Comparison of ENCODE assay signal across 10 mouse cellular contexts in the genomic region with DNA sequence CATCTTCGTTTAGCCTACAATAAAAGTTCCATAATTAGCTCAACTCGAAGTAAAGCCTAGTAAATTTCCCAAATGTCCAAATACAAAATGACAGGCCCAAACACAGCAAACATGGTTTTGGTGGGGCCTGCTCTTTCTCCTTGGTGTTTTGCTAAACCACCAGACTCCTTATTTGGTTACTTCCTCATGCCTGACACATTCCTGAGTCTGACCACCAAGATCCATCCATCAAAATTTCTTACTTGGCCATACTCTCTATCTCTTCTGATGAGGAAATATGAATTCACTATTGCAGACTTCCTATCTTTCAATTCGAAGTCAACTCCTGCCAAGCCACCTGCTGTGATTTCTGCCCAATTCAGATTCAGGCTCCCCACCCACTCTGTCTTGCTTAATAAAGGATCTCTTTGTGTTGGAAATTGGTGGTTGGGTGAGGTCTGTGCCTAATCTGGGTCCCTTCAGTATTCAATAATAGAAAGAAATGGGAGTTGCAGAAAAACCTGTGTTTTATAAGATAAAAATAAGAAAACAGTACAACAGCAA.
"Had no signal": no experiment of that assay in that cellular context is flagged by ENCODE, and none has a peak within 500 bp of the region (broad histone marks: within the 10 kb centered on the region; RNA-seq: fewer than 3 reads in every experiment).

No protein-coding gene starts in this region.

- H3K27me3 ChIP-seq: limb, embryonic 13.5 days; midbrain, embryonic 12.5 days had no signal

- H3K4me3 ChIP-seq: limb, embryonic 13.5 days; midbrain, embryonic 12.5 days had no signal

- H3K27ac ChIP-seq: kidney, postnatal 0 days; limb, embryonic 13.5 days; liver, embryonic 14.5 days; midbrain, embryonic 12.5 days had no signal

- H3K36me3 ChIP-seq: limb, embryonic 13.5 days; midbrain, embryonic 12.5 days had no signal

- H3K9me3 ChIP-seq: limb, embryonic 13.5 days; midbrain, embryonic 12.5 days had no signal

- ATAC-seq: midbrain, embryonic 16.5 days had no signal

- DNase-seq: kidney, postnatal 36 days; left cerebral cortex, postnatal 4 days; lung, adult 18-20 months; thymus, adult 18-20 months; thymus, postnatal 14 days had no signal

- H3K9ac ChIP-seq: limb, embryonic 13.5 days; liver, embryonic 14.5 days; midbrain, embryonic 12.5 days had no signal

- H3K4me1 ChIP-seq: limb, embryonic 13.5 days; midbrain, embryonic 12.5 days had no signal

- H3K4me2 ChIP-seq: limb, embryonic 13.5 days; midbrain, embryonic 12.5 days had no signal
